Mouse (Mus musculus) megakaryocyte-erythroid progenitor cell, adult 5-6 weeks (primary cell): ENCODE results near the gene Cpz. TPM values are rescaled to one million over a fixed set of nuclear protein-coding genes. Genes with fewer than 3 reads are reported as not detected.

ENCODE experiments used
- total RNA-seq, 2 experiments: library from RNA; stranded (forward) in 1 of 2; stranded (reverse) in 1 of 2; fragments of 200-1000, 215-1000 nt in 1 of 2; fragments of >200 nt in 1 of 2; fragmentation: Nextera tagmentation in 1 of 2; gene quantifications; 2 replicates each; pipeline ENCODE4 v1.2.3; 2014 to 2017

Gene Cpz
- total RNA-seq, 2 experiments from 2014 or later: not detected

Other genes with a start within 250 kb of the Cpz start
- gene Adra2c, start 247.4 kb downstream of the Cpz start, total RNA-seq (2014; fragmentation: Nextera tagmentation): not detected in 2 replicates
- not detected in 2 replicates for gene Adra2c, start 247.4 kb downstream of the Cpz start, total RNA-seq (2017)
- gene Hmx1, start 136.6 kb downstream of the Cpz start, total RNA-seq (2014; fragmentation: Nextera tagmentation): not detected in 2 replicates
- not detected in 2 replicates for gene Hmx1, start 136.6 kb downstream of the Cpz start, total RNA-seq (2017)
- gene Trmt44, start 49.4 kb upstream of the Cpz start, total RNA-seq (2014; fragmentation: Nextera tagmentation): 9.4 and 12.1 TPM in 2 replicates
- gene Trmt44, start 49.4 kb upstream of the Cpz start, total RNA-seq (2017): 8.0 and 8.4 TPM in 2 replicates
- gene Acox3, start 57.3 kb upstream of the Cpz start, total RNA-seq (2014; fragmentation: Nextera tagmentation): 7.9 and 12.4 TPM in 2 replicates
- 5.0 and 20.3 TPM in 2 replicates for gene Acox3, start 57.3 kb upstream of the Cpz start, total RNA-seq (2017)
- not detected in 2 replicates for gene Htra3, start 154.1 kb upstream of the Cpz start, total RNA-seq (2014; fragmentation: Nextera tagmentation)
- gene Htra3, start 154.1 kb upstream of the Cpz start, total RNA-seq (2017): not detected in 2 replicates
- gene Sh3tc1, start 214.3 kb upstream of the Cpz start, total RNA-seq (2014; fragmentation: Nextera tagmentation): 2.5 TPM in 1 of 2 replicates, not detected in the other
- gene Sh3tc1, start 214.3 kb upstream of the Cpz start, total RNA-seq (2017): 0.23 TPM in 1 of 2 replicates, not detected in the other
- 0.22 TPM in 1 of 2 replicates, not detected in the other for gene Ablim2, start 232.2 kb upstream of the Cpz start, total RNA-seq (2014; fragmentation: Nextera tagmentation)
- gene Ablim2, start 232.2 kb upstream of the Cpz start, total RNA-seq (2017): 0.38 and 3.1 TPM in 2 replicates